Mouse (Mus musculus) ES-E14 (cell line): ENCODE results near the gene 1110065P20Rik.

Experiments used
- CHD2 ChIP-seq: IDR thresholded peaks from 2 replicates; pipeline ENCODE4 v1.6.1; 2014; ENCODE audit warnings: mild to moderate bottlenecking, low read depth, low read length, inconsistent platforms
- ZC3H11A ChIP-seq: IDR thresholded peaks from 2 replicates; pipeline ENCODE4 v1.6.1; 2012; ENCODE audit warnings: low read depth, mild to moderate bottlenecking, inconsistent platforms, low read length, borderline replicate concordance
- ZNF384 ChIP-seq: IDR thresholded peaks from 2 replicates; pipeline ENCODE4 v1.6.1; 2012; ENCODE audit warnings: low read depth, low read length, inconsistent platforms

- no peak for TF ChIP-seq CHD2
- TF ChIP-seq ZNF384, result no peak
- TF ChIP-seq ZC3H11A, result no peak
Observed at GRCm38 (mm10) chr4:124880599-124880998, 29.6 kb upstream of the 1110065P20Rik start, which contains the start of gene Epha10.
